Mouse (Mus musculus): Measurements from ENCODE around the gene Map4k4.

Gene Map4k4

GRCm38 (mm10) chr1:40000899-40001298, 100.2 kb downstream of the Map4k4 start:
- DNase-seq (ENCODE audit: low read depth, low spot score), result no peak

DNA sequence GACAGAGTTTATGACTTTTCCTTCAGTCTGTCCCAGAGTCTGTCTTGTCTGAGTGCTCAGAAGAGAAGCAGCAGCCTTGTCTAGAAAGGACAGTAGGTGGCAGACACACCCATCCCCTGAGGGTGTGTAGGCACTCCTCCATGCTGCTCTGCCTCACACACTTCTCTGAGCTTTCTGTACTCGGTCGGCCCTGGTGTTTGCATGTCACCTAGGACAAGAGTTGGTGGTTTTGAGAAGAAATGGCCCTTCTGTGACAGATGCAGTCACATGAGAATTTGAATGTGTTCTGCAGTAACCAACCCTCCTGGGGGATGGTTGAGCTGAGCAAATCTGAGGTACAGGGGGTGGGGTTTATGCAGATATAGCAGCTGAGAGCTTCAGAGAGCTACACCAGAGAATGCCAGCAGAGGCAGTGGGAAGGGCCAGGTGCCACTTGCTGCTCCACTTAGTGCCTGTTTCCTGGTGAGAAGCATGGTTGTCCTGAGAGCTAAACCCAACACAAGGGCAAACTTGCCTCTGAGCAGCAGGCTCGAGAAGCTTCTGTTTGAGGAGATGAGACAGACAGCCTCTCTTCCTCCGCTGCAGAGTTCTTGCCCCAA, 101.5 kb downstream of the Map4k4 start:
- no peak for DNase-seq (ENCODE audit: low read depth, low spot score)

DNA sequence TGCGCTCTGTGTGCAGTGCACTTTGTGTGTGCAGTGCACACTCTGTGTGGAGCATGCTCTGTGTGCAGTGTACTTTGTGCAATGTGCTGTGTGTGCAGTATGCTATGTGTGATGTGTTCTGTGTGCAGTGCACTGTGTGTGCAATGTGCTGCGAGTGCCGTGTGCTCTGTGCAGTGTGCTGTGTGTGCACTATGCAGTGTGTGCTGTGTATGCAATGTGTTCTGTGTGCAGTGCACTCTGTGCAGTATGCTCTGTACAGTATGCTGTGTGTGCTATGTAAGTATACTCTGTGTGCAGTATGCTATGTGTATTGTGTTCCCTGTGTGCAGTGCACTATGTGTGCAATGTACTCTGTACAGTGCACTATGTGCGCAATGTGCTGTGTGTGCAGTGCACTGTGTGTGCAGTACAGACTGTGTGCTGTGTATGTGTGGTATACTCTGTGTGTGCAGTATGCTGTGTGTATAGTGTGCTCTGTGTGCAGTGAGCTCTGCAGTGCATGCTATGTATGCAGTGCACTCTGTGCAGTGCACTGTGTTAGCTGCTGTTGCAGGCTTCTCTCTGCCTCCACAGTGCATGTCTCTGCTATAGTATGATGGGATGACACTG, 105.4 kb downstream of the Map4k4 start:
- no peak for DNase-seq (ENCODE audit: low read depth, low spot score)

DNA sequence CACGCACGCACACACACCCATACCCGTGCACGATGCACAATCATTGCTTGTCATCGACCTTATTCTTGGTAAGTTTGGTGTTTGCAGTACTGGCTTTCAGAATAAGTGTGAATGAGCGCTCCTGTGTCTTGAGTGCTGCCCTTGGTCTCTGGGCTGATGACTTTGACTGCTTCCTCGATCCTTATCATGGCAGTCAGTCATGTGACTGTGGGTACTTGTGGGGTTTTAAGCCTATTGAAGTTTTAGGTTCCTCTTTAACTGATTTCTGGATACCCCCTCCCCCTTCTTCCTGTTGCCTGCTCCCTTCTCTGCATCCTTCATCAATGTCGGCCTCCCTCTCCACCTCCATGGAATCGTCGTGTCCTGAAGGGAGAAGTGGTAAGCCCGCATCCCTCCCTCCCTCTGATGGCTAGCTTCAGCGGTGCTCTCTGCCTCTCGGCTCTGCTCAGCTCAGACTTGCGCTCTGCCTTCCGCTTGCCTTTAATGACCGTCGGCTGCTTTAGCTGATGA, 107.3 kb downstream of the Map4k4 start:
- no peak for DNase-seq (ENCODE audit: low read depth, low spot score)

DNA sequence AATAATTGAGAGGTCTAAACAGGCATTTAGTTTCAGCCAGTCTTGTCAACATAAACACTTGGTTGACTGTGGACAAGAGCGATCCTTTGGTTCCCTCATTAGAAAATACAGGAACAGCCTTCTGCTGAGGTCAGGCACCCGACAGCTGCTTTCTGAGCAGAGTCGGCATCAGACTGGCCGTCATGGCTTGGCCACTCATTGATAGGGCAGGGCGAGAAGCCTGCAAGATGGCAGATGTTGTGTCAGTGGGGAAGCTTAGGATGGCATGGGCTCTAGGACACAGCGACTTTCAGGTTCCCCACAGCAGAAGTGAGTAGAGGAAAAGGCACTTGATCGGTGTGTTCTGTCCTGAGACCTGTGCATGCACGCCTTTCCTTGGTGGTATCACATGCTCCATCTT, 112.0 kb downstream of the Map4k4 start:
- DNase-seq (ENCODE audit: low read depth, low spot score), result no peak

- DNase-seq (ENCODE audit: low read depth, low spot score), result no peak
Observed at GRCm38 (mm10) chr1:40015066-40015678, 114.5 kb downstream of the Map4k4 start.

- DNase-seq (ENCODE audit: low read depth, low spot score), result no peak
Observed at GRCm38 (mm10) chr1:40021617-40022016, 120.9 kb downstream of the Map4k4 start.

GRCm38 (mm10) chr1:40022472-40023135, 121.9 kb downstream of the Map4k4 start:
- no peak for DNase-seq (ENCODE audit: low read depth, low spot score)

DNA sequence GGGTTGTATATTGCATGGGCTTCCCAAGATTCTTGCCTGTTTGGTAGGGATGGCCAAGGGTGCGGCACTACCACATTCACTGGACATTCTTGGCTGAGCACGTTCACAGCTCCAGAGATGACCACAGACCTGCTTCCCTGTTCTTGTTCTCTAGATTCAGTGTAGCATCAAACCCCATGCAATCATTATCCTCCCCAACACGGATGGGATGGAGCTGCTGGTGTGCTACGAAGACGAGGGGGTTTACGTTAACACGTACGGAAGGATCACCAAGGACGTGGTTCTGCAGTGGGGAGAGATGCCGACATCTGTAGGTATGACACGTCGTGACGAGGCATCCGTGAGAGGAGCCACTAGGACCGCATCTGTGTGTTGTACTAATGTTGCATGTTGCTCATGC, 122.5 kb downstream of the Map4k4 start:
- DNase-seq (ENCODE audit: low read depth, low spot score), result no peak

- DNase-seq (ENCODE audit: low read depth, low spot score), result no peak
Observed at GRCm38 (mm10) chr1:40023748-40024147, 123.0 kb downstream of the Map4k4 start.

GRCm38 (mm10) chr1:40024554-40025320, 124.0 kb downstream of the Map4k4 start:
- DNase-seq (ENCODE audit: low read depth, low spot score), result no peak

DNA sequence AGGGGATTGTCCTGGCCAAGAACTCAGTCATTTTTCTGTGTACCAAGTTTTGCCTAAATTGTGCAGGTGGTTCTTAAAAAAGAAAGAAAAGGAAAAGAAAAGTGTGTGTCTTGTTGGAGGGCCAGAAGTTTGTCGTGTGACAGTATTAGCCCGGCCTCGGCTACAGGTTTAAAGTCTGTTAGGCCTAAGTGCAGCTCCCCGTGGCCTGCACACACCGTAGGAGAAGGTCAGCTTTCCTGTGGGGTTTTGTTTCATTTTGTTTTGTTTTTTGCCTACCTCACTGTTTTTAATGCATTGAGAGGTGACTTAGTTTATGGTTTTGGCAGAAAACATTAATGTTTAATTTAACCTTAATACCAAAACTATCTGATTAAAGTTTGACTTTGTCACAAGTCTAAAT, 124.7 kb downstream of the Map4k4 start:
- no peak for DNase-seq (ENCODE audit: low read depth, low spot score)

DNA sequence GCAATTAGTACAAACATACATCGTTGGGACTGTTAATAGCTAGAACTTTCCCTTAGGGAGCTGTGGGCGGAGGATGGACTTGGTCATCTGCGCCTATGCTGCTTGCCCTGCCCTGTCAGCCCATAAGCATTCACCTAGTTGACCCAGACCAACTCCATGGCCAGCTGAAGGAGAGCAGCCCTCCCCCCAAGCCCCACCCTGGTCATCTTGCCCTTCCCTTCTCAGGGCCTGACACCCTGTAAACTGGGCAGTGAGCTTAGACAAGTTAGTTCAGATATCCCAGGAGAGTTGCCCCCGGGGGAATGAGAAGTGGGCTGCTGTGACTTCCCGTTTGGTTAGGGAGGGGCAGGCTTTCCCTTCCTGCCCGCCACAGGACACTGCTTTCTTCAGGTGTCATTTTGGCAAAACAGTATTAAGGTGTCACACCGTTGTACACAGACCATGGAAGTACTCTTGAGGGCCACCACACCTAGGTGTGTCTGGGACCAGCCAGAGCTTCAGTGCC, 126.5 kb downstream of the Map4k4 start:
- no peak for DNase-seq (ENCODE audit: low read depth, low spot score)

DNA sequence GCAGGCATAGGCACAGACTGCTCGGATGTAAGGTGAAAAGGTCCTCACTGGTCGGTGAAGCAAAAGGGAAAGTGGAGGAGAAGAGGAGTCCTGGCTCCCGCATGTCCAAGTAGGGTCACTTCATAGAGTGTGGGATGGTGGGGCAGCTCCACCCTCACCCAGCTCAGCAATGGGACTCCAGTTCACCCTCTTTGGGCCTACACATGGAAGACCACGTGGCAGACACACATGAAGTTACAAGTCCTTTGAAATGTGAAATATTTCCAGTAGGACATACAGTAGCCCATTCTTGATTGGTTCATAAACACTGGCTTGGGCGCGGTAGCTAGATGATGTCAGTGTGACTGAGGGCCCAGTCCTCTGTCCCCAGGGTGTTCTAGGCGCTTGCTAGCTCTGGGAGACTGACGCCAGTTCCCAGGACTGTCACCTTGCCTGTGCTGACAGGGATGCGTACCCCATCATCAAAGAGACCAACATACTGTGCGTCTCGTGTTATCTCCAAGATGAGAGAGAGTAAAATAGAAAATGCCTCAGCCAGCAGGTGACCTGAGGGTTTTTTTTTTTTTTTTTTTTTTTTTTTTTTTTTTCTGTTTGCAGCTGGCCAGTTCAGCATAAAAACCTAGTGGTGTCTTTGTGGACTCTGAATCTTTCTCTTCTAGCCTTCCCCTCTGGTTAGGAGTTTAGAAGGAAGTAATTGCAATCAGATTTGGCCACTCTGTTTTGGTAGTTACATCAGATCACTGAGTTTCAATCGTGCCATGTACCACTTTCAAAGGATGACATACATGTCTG, 127.7 kb downstream of the Map4k4 start:
- DNase-seq (ENCODE audit: low read depth, low spot score), result no peak

GRCm38 (mm10) chr1:40029597-40029996, 128.9 kb downstream of the Map4k4 start:
- no peak for DNase-seq (ENCODE audit: low read depth, low spot score)

DNA sequence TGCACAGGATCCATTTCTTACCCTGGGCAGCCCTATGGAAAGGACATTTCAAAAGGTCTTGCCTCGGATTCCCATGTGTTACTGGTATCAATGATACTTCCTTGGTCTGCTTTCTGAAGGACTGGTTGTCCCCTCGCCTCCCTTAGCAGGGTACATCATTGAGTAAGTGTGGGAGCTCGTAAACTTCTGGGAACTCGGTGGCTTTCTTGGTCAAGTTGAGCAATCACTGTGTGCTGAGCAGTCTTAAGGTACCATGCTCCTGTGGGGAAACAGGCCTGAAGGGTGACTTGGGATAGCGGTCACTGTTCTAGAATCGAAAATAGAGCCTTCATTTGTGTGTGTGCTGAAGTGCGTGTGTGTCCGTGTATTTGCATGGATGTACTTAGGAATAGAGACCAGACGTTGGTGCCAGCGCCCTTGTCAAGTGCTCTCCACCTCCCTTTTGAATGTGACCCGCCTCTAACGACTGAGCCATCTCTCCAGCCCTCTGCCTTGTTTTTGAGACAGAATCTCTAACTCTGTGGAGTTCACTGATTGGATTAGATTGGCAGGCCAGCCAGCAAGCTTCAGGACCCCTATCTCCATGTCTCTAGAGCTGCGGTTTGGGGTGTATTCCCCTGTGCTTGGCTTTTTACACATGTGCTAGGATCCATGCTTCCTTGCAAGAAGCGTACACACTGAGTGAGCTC, 129.7 kb downstream of the Map4k4 start:
- no peak for DNase-seq (ENCODE audit: low read depth, low spot score)

DNA sequence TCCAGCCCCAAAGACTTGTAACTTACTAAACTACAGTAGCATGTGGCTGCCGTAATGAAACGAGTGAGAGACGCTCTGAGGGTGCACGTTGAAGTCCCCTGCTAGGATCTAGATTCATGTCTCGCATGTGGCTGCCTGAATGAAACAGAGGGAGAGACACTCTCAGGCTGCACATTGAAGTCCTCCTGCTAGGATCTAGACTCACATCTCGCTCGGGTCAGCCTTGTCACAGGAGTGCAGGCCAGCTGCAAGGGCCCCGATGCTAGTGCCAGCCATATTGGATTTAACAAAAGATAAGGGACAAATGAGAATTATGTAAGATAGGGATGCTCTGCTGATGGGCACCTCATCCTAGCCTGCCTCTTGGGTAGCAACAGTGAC, 130.3 kb downstream of the Map4k4 start:
- no peak for DNase-seq (ENCODE audit: low read depth, low spot score)

DNA sequence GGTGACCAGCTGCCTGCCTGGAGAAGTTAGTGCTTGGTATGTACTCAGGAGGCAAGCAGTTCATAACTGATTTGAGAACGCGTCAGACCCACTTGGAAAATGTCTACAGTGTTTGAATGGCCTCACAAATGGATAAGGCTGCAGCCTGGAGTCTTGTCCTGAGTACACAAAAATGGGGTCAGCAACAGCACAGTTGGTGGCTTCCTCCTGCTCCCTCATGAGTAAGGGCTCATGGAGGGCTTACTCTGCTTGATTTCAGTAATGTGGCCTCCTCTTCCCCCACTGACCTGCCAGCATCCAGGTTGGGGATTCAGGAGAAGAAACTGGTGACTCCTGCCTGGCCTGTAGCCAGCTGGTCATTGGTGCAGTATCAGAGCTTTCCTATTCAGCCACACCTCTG, 130.9 kb downstream of the Map4k4 start:
- no peak for DNase-seq (ENCODE audit: low read depth, low spot score)

GRCm38 (mm10) chr1:40033315-40033714, 132.6 kb downstream of the Map4k4 start:
- no peak for DNase-seq (ENCODE audit: low read depth, low spot score)

DNA sequence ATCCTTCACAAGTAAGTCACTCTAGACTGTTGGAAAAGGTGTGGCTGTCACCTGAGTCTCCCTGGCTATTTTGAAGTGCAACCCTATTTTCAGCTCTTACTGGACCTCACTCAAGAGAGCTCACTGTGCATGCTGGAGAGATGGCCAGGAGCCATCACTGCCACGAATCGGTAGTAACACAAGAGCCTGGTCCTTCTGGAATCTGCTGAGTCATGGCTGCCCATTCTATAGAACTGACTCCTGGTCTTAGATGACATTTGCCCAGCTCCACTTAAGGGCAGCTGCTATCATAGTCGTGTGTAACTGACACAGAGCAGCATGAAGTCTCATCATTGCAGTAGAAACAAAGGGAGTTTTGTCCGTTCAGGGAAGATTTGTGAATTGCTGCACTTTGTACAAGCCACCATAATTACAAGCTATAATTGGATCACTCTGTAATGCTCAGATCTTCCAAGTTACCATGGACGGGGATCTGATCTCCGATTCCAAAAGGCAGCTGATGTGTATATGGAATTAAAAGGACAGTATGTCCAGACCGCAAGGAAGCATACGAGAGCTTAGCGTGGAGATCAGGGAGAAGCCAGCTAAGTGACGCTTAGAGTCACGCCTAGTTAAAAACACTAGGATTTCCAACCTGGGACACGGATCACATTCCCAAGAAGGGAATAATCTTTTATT, 133.2 kb downstream of the Map4k4 start:
- DNase-seq (ENCODE audit: low read depth, low spot score), result no peak

All from retina, adult 2 months (tissue).